In the genomic region with DNA sequence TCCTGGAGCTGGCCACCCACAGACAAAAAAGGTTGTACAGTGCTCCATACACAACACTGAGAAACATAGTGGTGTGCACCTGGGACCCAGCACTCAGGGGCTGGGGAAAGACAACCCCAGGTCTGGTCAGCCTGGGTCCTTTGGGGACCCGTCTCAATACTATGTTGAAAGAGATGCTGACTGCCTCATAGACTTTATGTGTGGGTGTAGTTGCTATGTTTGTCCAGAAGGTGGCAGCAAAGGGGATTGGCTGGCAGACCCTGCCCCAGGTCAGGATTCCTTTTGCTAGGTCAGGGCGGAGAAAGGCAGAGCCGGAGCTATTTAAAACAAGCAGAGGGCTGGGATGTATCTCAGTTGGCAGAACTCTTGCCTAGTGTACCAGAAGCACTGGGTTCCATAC, we compare ENCODE assay signal across 8 mouse cellular contexts.
DNase-seq lines count a peak whose midpoint lies in the region; ATAC-seq lines count a peak whose summit lies in the region.

No protein-coding gene starts in this region.

- WGBS in forebrain, embryonic 16.5 days, result 18% methylated on average over 3 of the region's 3 CpGs
- 17% methylated on average over 3 of the region's 3 CpGs for WGBS in limb, embryonic 12.5 days
- WGBS in neural tube, embryonic 12.5 days, result 22% methylated on average over 3 of the region's 3 CpGs

- peak; percentile 36; the same call in 1 of the 2 replicates for ATAC-seq in forebrain, embryonic 16.5 days
- ATAC-seq in limb, embryonic 12.5 days (ENCODE audit: insufficient number of reproducible peaks, insufficient read depth, low FRiP score, low TSS enrichment, low read depth), result 0 out of 2 replicates have a peak, but pooled peaks have one; percentile 6
- ATAC-seq in neural tube, embryonic 12.5 days (ENCODE audit: low FRiP score, low read depth), result peak; percentile 53; the same call in 1 of the 2 replicates

- H3K27ac ChIP-seq in forebrain, embryonic 16.5 days (ENCODE audit: low read length), result no peak overlapping the region
- no peak overlapping the region for H3K27ac ChIP-seq in limb, embryonic 12.5 days
- no peak overlapping the region for H3K27ac ChIP-seq in neural tube, embryonic 12.5 days

- no peaks in the 10 kb centered on the region for H3K27me3 ChIP-seq in forebrain, embryonic 16.5 days (replicated peaks; ENCODE audit: control insufficient read depth, insufficient read depth, low read length)
- no peaks in the 10 kb centered on the region for H3K27me3 ChIP-seq in limb, embryonic 12.5 days
- H3K27me3 ChIP-seq in neural tube, embryonic 12.5 days (replicated peaks), result no peaks in the 10 kb centered on the region

- H3K9me3 ChIP-seq in forebrain, embryonic 16.5 days (ENCODE audit: control insufficient read depth, low read length), result no peaks in the 10 kb centered on the region
- peaks cover 3% of the 10 kb centered on the region; the same call in 1 of the 2 replicates for H3K9me3 ChIP-seq in limb, embryonic 12.5 days
- H3K9me3 ChIP-seq in neural tube, embryonic 12.5 days, result no peaks in the 10 kb centered on the region

- no peaks in the 10 kb centered on the region for H3K4me1 ChIP-seq in forebrain, embryonic 16.5 days (replicated peaks; ENCODE audit: control insufficient read depth, insufficient read depth, low read length)
- peaks cover 3% of the 10 kb centered on the region; the same call in 1 of the 2 replicates for H3K4me1 ChIP-seq in limb, embryonic 12.5 days (replicated peaks)
- no peaks in the 10 kb centered on the region for H3K4me1 ChIP-seq in neural tube, embryonic 12.5 days

- H3K9ac ChIP-seq in forebrain, embryonic 16.5 days (replicated peaks; ENCODE audit: low read depth, low read length), result no peak overlapping the region
- no peak overlapping the region for H3K9ac ChIP-seq in limb, embryonic 12.5 days (replicated peaks)
- H3K9ac ChIP-seq in neural tube, embryonic 12.5 days, result no peak overlapping the region

- no peak overlapping the region for H3K4me3 ChIP-seq in forebrain, embryonic 16.5 days (replicated peaks; ENCODE audit: low read length)
- no peak overlapping the region for H3K4me3 ChIP-seq in limb, embryonic 12.5 days (replicated peaks)
- H3K4me3 ChIP-seq in neural tube, embryonic 12.5 days, result no peak overlapping the region

- no peaks in the 10 kb centered on the region; the same call in 1 of the 2 replicates for H3K36me3 ChIP-seq in forebrain, embryonic 16.5 days (ENCODE audit: control insufficient read depth, insufficient read depth)
- H3K36me3 ChIP-seq in limb, embryonic 12.5 days, result no peaks in the 10 kb centered on the region
- H3K36me3 ChIP-seq in neural tube, embryonic 12.5 days, result peaks cover 7% of the 10 kb centered on the region

- peak; percentile 19 for DNase-seq in adrenal gland, adult 2 months
- DNase-seq in adrenal gland, adult 18-20 months (ENCODE audit: low spot score in 2 of 2), result no peak
- peak; percentile 42 for DNase-seq in right cerebral cortex, postnatal 14 days
- no peak for DNase-seq in right cerebral cortex, postnatal 36 days (ENCODE audit: low spot score in 2 of 2)
- DNase-seq in ovary, postnatal 36 days (ENCODE audit: low spot score), result no peak

- H3K4me2 ChIP-seq in forebrain, embryonic 16.5 days (ENCODE audit: low read length), result no peak overlapping the region
- no peak overlapping the region for H3K4me2 ChIP-seq in limb, embryonic 12.5 days
- no peak overlapping the region for H3K4me2 ChIP-seq in neural tube, embryonic 12.5 days (replicated peaks)

Comparison
In these comparisons a context has a peak if more than half of its experiments do, and no peak if none do; other contexts are left out.
1. DNase-seq: peak in adrenal gland, adult 2 months (single experiment) and right cerebral cortex, postnatal 14 days (single experiment); none in adrenal gland, adult 18-20 months (0 of 2), right cerebral cortex, postnatal 36 days (0 of 2) and ovary, postnatal 36 days (single experiment).
2. Peak in every context shown above with its lines, with median percentiles within 50 percentile points of each other: ATAC-seq.